Mouse (Mus musculus) megakaryocyte, adult 5-6 weeks (primary cell): ENCODE measurements around the gene Grm7. TPM values are rescaled to one million over a fixed set of nuclear protein-coding genes. Genes with fewer than 3 reads are reported as not detected.

Experiments used
- ATAC-seq: 2 replicates; pipeline ENCODE4 v1.8.0; 2016; ENCODE audit warnings: mild to moderate bottlenecking, inconsistent platforms; ENCODE audit not compliant: poor library complexity, severe bottlenecking
- total RNA-seq, 2 experiments: library from RNA; stranded (forward) in 1 of 2; stranded (reverse) in 1 of 2; fragments of 153-499, 151-499 nt in 1 of 2; fragments of 221-1000, 200-1000 nt in 1 of 2; gene quantifications; 2 replicates each; pipeline versions ENCODE4 v1.2.3 to v1.2.4; 2015 to 2017

The Grm7 gene
- total RNA-seq (2015), result not detected in 2 replicates
- total RNA-seq (2017), result not detected in 2 replicates

DNA sequence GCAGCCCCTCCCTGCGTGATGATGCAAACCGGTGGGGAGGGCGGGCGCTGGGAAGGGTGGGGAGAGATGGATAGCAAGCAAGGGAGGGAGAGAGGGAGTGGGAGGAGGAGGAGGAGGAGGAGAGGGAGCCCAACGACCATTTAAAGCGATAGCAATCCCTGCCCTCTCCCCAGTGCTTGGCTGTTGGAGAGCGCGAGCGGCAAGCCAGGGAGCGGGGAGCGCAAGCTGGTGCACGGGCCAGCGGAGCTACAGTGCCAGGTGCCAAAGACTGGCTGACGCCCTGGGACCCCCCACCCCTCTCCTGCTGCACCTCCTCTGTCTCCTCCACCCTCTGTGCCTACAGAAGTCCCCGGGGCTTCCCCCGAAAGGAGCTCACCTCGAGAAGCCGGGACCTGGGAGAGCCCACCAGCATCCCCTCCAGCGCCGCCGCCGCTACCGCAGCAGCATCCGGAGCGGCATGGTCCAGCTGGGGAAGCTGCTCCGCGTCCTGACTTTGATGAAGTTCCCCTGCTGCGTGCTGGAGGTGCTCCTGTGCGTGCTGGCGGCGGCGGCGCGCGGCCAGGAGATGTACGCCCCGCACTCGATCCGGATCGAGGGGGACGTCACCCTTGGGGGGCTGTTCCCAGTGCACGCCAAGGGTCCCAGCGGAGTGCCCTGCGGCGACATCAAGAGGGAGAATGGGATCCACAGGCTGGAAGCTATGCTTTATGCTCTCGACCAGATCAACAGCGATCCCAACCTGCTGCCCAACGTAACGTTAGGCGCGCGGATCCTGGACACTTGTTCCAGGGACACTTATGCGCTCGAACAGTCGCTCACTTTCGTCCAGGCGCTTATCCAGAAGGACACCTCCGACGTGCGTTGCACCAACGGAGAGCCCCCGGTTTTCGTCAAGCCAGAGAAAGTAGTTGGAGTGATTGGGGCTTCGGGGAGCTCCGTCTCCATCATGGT, at the start of gene Grm7:
Gene Grm7 (plus strand): TSS at position 171 of the 951 bp plus-strand sequence.
- no peak for ATAC-seq

DNA sequence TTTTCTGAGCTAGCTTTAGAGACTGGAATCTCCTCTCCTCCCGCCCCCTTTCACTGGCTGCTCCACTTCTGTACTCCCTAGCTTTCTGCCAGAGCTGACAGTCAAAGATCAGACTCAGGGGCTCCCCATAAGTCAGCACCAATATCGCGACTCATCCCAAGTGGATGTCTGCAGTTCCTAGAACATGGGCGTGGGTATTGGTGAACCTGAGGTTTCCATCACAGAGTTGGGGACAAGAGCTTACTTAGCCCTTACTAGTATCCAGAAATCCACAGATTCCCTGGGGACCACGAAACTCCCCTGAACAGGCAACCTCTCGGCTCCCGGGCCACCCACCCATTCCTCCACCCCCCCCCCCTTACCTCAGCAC, 355 bp upstream of the Grm7 start:
- no peak for ATAC-seq

DNA sequence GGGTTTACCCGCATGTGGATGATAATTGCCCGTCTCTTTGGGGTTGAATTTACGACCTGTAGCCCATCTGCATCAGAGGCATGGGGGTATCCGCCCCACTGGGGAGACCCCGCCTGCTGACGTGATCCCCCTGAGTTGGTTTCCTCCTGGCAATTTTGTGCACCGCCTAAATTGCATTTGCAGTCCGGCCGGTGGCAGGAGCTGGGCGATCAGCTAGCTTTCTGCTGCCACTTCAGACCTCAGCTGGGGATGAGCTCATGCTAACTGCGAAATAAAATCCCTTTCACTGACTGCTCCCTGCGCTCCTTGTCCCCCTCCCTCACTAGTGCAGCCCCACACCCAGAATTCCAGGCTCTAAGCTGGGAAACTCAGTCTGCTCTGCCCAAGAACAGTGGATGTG, 1.5 kb downstream of the Grm7 start:
- no peak for ATAC-seq

DNA sequence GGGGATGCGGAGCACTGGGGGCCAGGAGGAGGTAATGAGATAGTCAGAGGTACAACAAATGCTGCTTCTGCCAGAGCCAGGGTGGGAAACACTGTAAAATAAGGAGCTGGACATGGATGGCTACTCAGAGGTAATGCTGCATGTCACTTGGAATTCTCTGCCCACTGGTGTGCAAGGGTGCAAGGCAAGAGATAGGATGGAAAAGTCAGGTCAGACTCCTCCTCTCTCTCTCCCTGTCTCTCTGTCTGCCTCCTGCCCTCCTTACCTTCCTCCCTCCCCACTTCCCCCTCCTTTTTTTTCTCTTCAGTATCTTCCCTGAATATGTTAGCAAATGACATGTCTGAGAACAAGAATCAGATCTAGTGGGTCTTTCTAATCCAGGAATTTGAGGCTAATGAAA, 3.8 kb downstream of the Grm7 start:
- ATAC-seq, result no peak

DNA sequence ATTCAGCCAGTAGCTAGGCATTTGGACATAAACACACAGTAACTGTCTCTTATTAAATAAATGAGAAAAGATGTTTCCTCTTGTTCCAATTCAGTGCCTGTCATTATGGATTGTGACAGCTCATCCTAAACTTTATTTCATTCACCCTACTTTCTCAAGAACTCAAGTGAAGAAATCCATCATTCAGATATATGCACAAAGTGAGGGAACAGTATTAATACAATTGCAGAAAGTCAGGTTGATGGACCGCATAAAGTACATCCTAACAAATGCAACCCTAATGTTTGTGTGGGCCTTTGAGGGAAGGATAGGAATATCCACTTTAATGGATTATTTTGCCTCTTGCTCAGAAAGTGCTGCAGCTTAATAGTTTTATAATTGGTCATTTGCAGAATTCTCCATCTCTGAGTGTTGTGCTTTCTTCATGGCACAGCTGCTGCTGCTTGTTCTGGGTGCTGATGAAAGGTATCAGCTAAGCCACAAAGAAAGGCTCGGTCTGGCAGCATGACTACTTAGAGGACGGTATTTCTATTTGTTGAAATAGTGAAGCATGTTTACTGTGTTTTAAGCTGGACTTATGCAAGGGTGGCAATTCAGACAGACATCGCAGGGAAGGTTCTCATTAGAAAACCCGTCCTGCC, 8.1 kb downstream of the Grm7 start:
- ATAC-seq, result no peak

DNA sequence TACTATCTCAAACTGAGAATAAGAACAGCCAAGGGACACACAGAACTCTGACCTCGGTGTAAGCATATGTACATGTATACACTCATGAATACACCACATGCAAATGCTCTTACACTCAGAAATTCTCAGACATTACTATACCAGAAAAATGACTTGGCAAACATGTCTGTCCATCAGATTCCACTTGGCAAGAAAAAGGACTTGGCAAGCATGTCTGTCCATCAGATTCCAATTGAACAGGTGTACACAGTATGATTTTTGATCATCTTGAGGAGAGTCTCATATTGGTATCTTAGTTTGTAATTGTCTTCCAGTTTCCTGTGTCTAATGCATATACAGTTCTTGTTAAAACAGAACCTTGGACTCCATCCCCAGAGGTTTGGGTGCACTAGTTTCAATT, 19.1 kb downstream of the Grm7 start:
- ATAC-seq, result no peak

DNA sequence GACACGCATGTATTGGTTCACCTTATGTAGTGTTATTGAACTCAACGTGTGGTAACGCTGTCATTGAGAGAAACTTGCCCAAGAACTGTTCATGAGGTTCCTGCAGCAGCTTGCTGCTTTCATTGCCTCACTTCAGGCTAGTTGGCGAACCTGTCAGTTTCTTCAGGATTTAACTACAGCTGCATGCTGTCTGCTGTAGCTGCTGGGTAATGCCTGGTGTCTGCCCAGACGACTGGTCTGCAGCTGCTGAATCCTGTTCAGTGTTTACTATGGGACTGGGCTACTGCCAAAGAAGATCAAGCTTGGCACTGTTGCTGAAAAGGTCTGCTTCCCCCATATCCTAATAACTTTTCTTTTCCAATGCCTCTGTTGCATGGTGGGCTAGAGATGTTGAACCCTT, 23.1 kb downstream of the Grm7 start:
- ATAC-seq, result no peak

DNA sequence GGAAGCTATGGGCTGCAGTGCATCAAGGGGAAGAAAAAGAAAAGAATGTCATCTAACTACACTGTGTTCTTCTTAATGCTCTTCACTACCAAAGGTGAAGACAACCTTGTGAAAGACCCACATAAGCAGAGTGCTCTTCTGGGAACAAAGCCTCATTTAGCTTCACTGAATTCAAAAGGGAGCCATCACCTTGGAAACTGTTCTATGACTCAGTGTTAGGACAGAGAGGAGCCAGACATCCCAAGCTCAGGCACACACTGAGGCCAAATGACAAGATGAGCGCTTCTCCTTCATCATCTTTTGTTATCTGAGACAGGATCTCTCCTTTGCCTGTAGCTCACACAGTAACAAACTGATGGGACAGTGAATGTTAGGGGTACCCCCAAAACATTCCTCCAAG, 45.6 kb downstream of the Grm7 start:
- ATAC-seq, result no peak

DNA sequence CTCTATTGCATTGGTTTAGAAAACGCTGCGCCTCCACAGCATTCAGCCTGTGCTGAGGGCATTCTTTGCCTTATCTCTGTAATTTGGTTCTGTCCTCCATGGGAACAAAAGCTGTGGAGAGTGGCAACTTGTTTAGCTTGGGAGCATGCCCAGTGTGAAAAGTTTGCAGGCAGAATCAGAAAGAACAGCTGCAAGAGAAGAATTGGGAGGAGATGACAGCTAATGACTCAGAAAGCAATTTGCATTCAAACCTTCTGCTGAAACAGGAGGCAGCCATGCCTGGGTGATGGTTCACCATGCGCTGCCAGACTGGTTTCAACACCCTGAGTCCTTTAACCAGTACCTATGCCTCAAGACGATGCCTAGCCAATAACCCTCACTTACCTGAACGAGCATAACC, 64.4 kb downstream of the Grm7 start:
- no peak for ATAC-seq

DNA sequence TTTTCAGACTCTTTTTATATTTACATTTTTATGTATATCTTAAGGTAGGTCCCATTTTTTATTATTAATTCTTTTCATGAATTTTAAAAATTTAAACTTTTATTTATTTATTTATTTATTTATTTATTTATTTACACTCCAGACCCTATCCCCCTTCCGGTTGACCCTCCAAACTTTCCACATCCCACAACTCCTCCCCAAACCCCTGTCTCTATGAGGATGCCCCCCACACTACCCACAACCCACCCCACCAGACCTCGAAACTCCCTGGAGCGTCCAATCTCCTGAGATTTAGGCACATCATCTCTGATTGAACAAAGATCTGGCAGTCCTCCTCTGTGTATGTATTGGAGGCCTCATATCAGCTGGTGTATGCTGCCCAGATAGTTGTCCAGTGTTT, 69.6 kb downstream of the Grm7 start:
- ATAC-seq, result no peak

DNA sequence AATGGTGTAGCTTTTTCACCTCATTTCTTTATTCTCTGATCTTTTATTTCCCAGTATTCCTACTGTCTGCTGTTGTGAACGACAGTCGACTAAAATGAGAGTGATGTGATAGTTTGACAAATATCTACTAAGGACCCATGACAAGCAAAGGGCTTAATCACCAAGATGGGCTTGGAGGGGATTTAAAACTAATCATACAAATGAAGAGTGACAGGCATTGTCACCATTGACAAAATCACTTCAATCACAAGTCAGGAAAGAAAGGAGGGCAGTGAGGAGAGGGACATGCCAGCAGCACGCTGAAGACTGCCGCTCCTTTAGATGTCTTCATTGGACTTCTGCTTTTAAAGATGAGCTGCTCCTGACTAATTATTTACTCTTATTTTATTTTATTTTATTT, 78.0 kb downstream of the Grm7 start:
- no peak for ATAC-seq

DNA sequence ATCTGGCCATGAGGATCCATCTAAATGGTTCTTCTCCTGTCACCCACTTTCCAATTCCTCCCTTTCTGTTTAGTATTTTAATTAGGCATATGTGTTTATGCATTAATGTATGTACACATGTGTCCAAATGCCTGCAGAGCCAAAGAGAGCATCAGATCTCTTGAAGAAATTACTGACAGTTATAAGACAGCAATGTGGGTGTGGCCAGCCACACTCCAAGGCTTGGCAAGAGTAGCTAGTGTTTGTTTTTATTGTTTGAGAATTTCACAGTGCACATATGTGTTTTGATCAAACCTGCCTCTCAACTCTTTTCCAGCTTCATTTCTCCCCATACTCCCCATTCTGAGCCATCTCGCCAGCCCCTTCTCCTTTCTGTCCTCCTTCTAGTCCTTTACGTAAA, 88.5 kb downstream of the Grm7 start:
- no peak for ATAC-seq

DNA sequence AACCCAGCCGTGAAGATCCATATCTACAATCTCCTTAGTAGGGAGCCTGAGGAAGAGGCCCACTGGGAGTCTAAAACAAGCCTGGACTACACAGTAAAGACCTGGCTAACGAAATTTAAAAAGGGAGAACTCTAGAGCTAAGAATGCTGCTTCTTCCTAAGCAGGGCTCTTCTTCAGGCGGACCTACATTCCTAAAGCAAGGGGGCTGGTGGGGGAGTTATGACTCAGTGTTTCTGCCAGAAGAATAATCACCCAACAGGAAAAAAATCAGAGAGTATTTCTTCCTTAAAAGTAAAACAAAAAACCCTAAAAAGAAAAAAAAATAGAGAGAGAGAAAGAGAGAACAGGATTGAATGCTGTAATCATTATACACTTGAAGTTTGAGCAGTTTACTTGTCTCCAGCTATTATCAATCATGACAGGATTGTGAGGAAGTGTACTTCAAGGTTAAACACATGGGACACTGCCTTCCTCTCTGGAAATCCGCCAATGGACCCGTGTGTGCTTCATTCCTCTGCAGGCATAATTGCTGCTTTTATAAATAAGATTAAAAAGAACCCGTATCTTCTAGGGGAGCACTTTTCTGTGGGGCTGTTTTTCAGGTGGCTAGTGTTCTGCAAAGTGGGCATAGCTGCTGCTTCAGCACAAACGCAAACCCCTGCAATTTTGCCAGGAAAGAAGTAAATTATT, 98.7 kb downstream of the Grm7 start:
- no peak for ATAC-seq

DNA sequence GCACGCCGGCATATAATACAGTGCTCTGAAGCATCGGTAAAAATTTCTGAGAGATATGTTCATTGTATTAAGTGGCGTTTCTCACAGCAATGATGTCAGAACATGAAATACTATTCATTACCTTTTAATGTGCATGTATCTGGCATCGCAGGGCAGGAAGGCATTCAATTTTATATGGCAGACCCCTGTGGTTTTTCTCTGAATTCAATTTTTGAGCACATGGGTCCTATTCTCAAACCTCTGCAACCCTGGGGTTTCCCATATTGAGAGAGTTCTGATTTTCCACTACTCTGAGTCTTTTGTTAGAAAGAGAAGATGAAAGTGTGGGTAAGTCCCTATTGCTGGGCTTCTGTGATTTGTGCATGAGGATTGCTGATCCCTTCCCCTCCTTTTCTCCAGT, 110.5 kb downstream of the Grm7 start:
- ATAC-seq, result no peak

DNA sequence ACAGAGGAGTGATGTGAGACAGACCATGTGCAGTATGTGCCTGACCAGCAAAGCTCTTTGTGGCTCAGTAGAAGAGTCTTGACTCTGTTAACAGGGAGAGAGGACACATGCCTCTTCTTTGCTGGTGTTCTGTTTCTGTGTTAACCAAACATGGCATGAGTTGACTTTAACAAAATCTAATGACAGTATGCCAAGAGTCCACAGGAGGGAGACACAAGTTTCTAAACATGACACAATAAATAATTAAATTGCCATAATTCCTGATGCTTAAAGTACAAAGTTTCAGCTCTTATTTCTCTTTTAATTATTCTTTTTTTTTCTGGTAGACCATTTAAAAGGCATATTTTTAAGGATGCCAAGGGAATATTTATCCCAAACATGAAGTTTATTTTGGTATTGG, 124.2 kb downstream of the Grm7 start:
- no peak for ATAC-seq

DNA sequence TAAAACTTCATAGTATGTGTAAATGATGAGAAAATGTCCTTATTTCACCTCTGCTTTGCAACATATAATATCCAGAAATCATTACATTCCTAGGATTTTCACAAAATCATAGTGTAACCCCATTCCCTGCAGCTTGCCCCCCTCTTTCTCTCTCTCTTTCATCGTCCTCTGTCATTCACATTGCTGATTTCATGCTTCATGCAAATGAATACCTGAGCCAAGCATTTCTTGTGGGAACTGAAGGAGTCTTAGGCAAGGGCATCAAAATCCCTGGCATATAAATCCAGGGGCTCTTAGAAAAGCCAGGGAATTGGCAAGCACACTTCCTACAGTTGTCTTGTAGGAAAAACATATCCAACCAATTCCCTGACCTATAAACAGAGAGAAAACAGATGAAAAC, 127.3 kb downstream of the Grm7 start:
- ATAC-seq, result no peak

DNA sequence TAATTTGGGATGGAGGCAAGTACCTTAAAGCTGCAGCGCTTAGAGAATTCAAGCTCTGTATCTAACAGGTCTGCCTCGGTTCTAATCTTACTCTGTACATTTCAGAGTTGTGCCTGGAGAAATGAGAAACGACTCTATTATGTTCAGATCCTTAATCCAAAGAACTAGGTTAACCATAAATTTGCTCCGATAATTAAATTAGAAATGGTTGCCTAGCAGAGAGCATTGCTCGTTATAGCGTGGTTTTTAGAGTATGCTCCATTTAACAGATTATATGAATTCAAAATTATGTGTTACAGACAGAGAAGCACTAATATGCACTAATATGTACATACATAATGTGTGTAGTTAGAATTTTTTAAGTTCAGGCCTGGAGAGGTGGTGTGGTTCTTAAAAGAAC, 130.7 kb downstream of the Grm7 start:
- ATAC-seq, result no peak

DNA sequence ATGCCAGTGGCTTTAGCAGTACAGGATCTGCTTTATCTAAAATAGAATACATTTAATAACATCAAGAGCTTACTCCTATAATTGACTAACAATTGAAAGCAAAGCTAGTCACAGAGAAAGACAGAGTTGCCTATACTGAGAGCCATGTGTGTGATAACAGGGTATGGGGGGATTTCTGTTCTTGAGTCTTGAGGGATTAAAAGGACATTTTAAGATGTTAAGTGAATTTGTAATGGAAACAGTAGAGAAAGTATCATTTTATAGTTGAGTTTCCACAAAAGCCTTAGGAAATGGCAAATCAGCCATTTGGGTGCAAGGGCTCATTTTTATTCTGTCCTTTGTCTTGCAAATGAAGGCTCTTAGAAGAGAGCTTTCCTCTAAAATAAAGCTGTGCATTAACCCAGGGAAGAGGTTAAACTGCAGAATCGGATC, 140.1 kb downstream of the Grm7 start:
- no peak for ATAC-seq

DNA sequence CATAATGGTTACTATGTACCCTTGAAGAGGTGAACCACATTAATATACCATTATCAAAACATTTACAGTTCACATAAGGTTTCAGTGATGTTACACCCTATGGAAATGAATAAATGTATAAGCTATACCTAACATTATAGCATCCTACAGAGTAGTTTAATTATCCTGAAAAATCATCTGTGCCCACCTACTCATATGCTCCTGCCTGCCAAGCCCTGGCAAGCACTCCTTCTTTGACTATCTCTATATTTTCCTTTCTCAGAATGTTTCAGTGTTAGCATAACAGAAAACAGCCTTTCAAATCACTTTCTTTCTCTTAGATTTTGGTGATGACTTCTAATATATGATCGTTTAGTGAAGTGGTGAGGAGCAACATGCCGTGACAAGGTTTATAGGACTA, 147.3 kb downstream of the Grm7 start:
- no peak for ATAC-seq

DNA sequence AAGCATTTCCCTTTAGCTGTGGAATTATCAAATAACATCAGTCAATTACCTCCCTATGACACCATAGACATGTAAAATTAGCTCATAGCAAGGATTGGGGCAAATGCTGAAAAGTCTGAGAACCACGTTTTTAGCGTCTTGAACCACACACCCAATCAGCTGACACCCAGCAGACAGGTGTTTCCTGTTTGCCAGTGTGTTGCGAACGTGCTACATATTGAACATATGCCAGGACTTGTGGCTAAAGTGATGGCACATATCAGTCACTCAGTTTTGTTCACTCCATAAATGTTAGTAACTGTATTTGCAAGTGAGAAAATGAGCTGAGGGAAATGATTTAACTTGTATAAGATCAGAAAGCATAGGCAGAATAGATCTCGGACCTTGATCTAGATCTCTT, 162.1 kb downstream of the Grm7 start:
- no peak for ATAC-seq

DNA sequence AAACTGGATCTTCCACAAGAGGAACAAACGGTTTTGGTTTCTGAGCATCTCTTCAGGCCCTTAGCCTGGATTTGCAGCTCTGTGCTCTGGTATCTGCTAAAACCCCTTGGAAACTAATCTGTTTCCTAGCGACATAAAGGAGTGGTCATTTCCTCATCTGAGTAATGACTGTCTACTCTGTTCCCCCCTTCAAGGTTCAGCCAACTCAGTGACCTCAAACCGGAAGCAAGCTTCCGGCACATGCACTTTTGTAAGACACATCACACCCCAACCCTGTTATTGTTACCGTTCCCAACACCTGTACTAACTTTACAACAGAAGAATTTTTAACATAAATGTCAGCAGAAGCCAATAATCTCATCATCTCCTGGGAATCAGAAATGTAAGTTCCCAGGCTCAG, 166.8 kb downstream of the Grm7 start:
- no peak for ATAC-seq

DNA sequence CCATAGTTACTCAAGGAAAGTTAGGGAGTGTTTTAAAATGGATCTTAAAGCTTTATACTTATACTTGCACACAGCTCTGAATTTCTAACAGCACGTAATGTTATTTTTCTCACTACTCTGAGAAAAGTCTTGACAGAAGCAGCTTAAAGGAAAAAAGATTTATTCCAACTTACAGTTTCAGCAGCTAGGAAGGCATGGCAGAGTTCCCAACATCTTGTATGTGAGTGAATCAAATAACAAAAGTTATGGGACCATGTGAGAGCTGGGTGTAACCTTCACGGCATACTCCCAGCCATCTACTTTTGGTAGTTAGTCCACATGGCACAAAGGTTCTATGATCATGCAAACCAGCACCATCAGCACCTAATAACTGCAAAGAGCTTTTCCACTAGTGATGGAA, 172.9 kb downstream of the Grm7 start:
- ATAC-seq, result no peak
